9 mouse cellular contexts compared by ENCODE assay signal in genomic region chr6:87532953-87533710, GRCm38 (mm10). TPM values are rescaled to one million over a fixed set of nuclear protein-coding genes. Genes with fewer than 3 reads are reported as not detected.
DNase-seq lines count a peak whose midpoint lies in the region; ATAC-seq and TF ChIP-seq lines count a peak whose summit lies in the region.
"Had no signal": no experiment of that assay in that cellular context is flagged by ENCODE, and none has a peak within 500 bp of the region (broad histone marks: within the 10 kb centered on the region; RNA-seq: fewer than 3 reads in every experiment).

Gene Arhgap25, minus strand, starts transcription at chr6:87533259.

- no peaks in the 10 kb centered on the region for H3K9me3 ChIP-seq in intestine, embryonic 16.5 days (ENCODE audit: control insufficient read depth, low read length)
- H3K9me3 ChIP-seq in intestine, postnatal 0 days (ENCODE audit: control insufficient read depth), result no peaks in the 10 kb centered on the region
- H3K9me3 ChIP-seq in liver, embryonic 15.5 days (replicated peaks), result no peaks in the 10 kb centered on the region
- no peaks in the 10 kb centered on the region for H3K9me3 ChIP-seq in midbrain, postnatal 0 days (ENCODE audit: low read length)
- no peaks in the 10 kb centered on the region for H3K9me3 ChIP-seq in hindbrain, embryonic 11.5 days (ENCODE audit: control insufficient read depth, low read length)

- H3K9ac ChIP-seq in intestine, embryonic 16.5 days (ENCODE audit: low read depth, low read length), result 0 out of 2 replicates have a peak within 1 kb of the TSS, but pooled peaks have one; percentile 29
- H3K9ac ChIP-seq in intestine, postnatal 0 days (ENCODE audit: low read depth, low read length), result no peak within 1 kb of the TSS
- no peak within 1 kb of the TSS for H3K9ac ChIP-seq in liver, embryonic 15.5 days
- no peak within 1 kb of the TSS for H3K9ac ChIP-seq in midbrain, postnatal 0 days (replicated peaks; ENCODE audit: low read length, poor library complexity, severe bottlenecking)
- H3K9ac ChIP-seq in hindbrain, embryonic 11.5 days (ENCODE audit: low read depth, low read length), result no peak within 1 kb of the TSS

- peak; percentile 27 for TF ChIP-seq POLR2A in spleen, adult 2 months (IDR thresholded peaks at IDR 0.05; ENCODE audit: low read depth, low read length)

- 53% methylated on average over 14 of the region's 14 CpGs for WGBS in intestine, embryonic 16.5 days
- WGBS in intestine, postnatal 0 days, result 63% methylated on average over 14 of the region's 14 CpGs
- WGBS in liver, embryonic 15.5 days (ENCODE audit: insufficient replicate concordance), result 21% methylated on average over 14 of the region's 14 CpGs
- 6% methylated on average over 14 of the region's 14 CpGs for WGBS in spleen, adult 2 months
- WGBS in midbrain, postnatal 0 days, result 62% methylated on average over 14 of the region's 14 CpGs
- 64% methylated on average over 14 of the region's 14 CpGs for WGBS in hindbrain, embryonic 11.5 days

- no peaks in the 10 kb centered on the region for H3K36me3 ChIP-seq in intestine, embryonic 16.5 days (ENCODE audit: control insufficient read depth, insufficient read depth, low read length)
- H3K36me3 ChIP-seq in intestine, postnatal 0 days (ENCODE audit: control insufficient read depth, insufficient read depth), result no peaks in the 10 kb centered on the region
- H3K36me3 ChIP-seq in liver, embryonic 15.5 days (replicated peaks), result no peaks in the 10 kb centered on the region
- peaks cover 6% of the 10 kb centered on the region; the same call in 1 of the 2 replicates for H3K36me3 ChIP-seq in spleen, adult 2 months (ENCODE audit: control insufficient read depth, insufficient read depth, low read length)
- no peaks in the 10 kb centered on the region for H3K36me3 ChIP-seq in midbrain, postnatal 0 days (ENCODE audit: insufficient read depth, low read length)
- no peaks in the 10 kb centered on the region for H3K36me3 ChIP-seq in hindbrain, embryonic 11.5 days (ENCODE audit: control insufficient read depth, insufficient read depth, low read length)

- no peaks in the 10 kb centered on the region for H3K27me3 ChIP-seq in intestine, embryonic 16.5 days (replicated peaks; ENCODE audit: control insufficient read depth, insufficient read depth, low read length)
- H3K27me3 ChIP-seq in intestine, postnatal 0 days (replicated peaks; ENCODE audit: control insufficient read depth, insufficient read depth, low read length), result no peaks in the 10 kb centered on the region
- H3K27me3 ChIP-seq in liver, embryonic 15.5 days, result peaks cover 31% of the 10 kb centered on the region
- no peaks in the 10 kb centered on the region for H3K27me3 ChIP-seq in spleen, adult 2 months (ENCODE audit: control insufficient read depth, insufficient read depth, low read length)
- no peaks in the 10 kb centered on the region for H3K27me3 ChIP-seq in midbrain, postnatal 0 days (ENCODE audit: insufficient read depth, low read length)
- no peaks in the 10 kb centered on the region for H3K27me3 ChIP-seq in hindbrain, embryonic 11.5 days (ENCODE audit: control insufficient read depth, insufficient read depth, low read length)

- no peak within 1 kb of the TSS for H3K4me3 ChIP-seq in intestine, embryonic 16.5 days (ENCODE audit: low read length)
- H3K4me3 ChIP-seq in intestine, postnatal 0 days (ENCODE audit: low read depth, low read length), result no peak within 1 kb of the TSS
- peak within 1 kb of the TSS; percentile 41 for H3K4me3 ChIP-seq in brown adipose tissue, adult 24 weeks (ENCODE audit: insufficient read depth, low read depth, low read length)
- peak within 1 kb of the TSS; percentile 30 for H3K4me3 ChIP-seq in liver, embryonic 15.5 days (replicated peaks)
- H3K4me3 ChIP-seq in spleen, adult 2 months (ENCODE audit: extremely low read depth, insufficient read depth, insufficient read length), result peak within 1 kb of the TSS; percentile 58
- no peak within 1 kb of the TSS for H3K4me3 ChIP-seq in midbrain, postnatal 0 days (ENCODE audit: low read depth, low read length)
- H3K4me3 ChIP-seq in hindbrain, embryonic 11.5 days (ENCODE audit: low read depth, low read length), result no peak within 1 kb of the TSS

- H3K27ac ChIP-seq in intestine, embryonic 16.5 days (ENCODE audit: low read length), result peak within 1 kb of the TSS; percentile 19; the same call in 1 of the 2 replicates
- no peak within 1 kb of the TSS; the same call in 1 of the 2 replicates for H3K27ac ChIP-seq in intestine, postnatal 0 days (ENCODE audit: low read depth, low read length)
- H3K27ac ChIP-seq in brown adipose tissue, adult 24 weeks (replicated peaks; ENCODE audit: low read depth, low read length), result peak within 1 kb of the TSS; percentile 60
- peak within 1 kb of the TSS; percentile 62 for H3K27ac ChIP-seq in liver, embryonic 15.5 days (replicated peaks)
- peak within 1 kb of the TSS; percentile 97 for H3K27ac ChIP-seq in spleen, adult 2 months (ENCODE audit: insufficient read depth, low read length)
- no peak within 1 kb of the TSS for H3K27ac ChIP-seq in midbrain, postnatal 0 days (ENCODE audit: low read depth, low read length)
- H3K27ac ChIP-seq in hindbrain, embryonic 11.5 days (ENCODE audit: low read depth, low read length), result no peak within 1 kb of the TSS
- H3K27ac ChIP-seq: kidney, postnatal 0 days had no signal

- ATAC-seq in intestine, embryonic 16.5 days, result no peak
- ATAC-seq in intestine, postnatal 0 days, result no peak; the same call in 1 of the 2 replicates
- ATAC-seq in liver, embryonic 15.5 days (ENCODE audit: insufficient read depth), result no peak
- no peak for ATAC-seq in midbrain, postnatal 0 days (ENCODE audit: low FRiP score)
- no peak for ATAC-seq in hindbrain, embryonic 11.5 days (ENCODE audit: low FRiP score)

- no peaks in the 10 kb centered on the region; the same call in 1 of the 2 replicates for H3K4me1 ChIP-seq in intestine, embryonic 16.5 days (ENCODE audit: control insufficient read depth, insufficient read depth, low read length)
- no peaks in the 10 kb centered on the region for H3K4me1 ChIP-seq in intestine, postnatal 0 days (replicated peaks; ENCODE audit: control insufficient read depth, insufficient read depth, low read length)
- no peaks in the 10 kb centered on the region for H3K4me1 ChIP-seq in brown adipose tissue, adult 24 weeks (ENCODE audit: control insufficient read depth, insufficient read depth, insufficient read length, low read length)
- peaks cover 39% of the 10 kb centered on the region for H3K4me1 ChIP-seq in liver, embryonic 15.5 days (replicated peaks)
- peaks cover 50% of the 10 kb centered on the region for H3K4me1 ChIP-seq in spleen, adult 2 months (ENCODE audit: control insufficient read depth, insufficient read depth, insufficient read length)
- no peaks in the 10 kb centered on the region for H3K4me1 ChIP-seq in midbrain, postnatal 0 days (ENCODE audit: insufficient read depth, low read length)
- H3K4me1 ChIP-seq in hindbrain, embryonic 11.5 days (replicated peaks; ENCODE audit: control insufficient read depth, insufficient read depth, low read length), result no peaks in the 10 kb centered on the region

- DNase-seq in spleen, adult 2 months (ENCODE audit: low read depth in 1 of 2, low spot score in 2 of 2), result peak; percentile 53 to 63
- no peak for DNase-seq in midbrain, postnatal 0 days (ENCODE audit: low spot score)
- DNase-seq in hindbrain, embryonic 11.5 days (ENCODE audit: low spot score), result no peak
- no peak for DNase-seq in adrenal gland, postnatal 14 days

- no peak for TF ChIP-seq CTCF in intestine, postnatal 0 days (IDR thresholded peaks at IDR 0.05; ENCODE audit: low read depth)
- TF ChIP-seq CTCF in spleen, adult 2 months (IDR thresholded peaks at IDR 0.05; ENCODE audit: extremely low read depth, insufficient read depth, insufficient read length, insufficient replicate concordance), result no peak
- TF ChIP-seq CTCF in midbrain, postnatal 0 days (IDR thresholded peaks at IDR 0.05), result no peak

- no peak within 1 kb of the TSS for H3K4me2 ChIP-seq in intestine, embryonic 16.5 days (ENCODE audit: low read depth, low read length)
- H3K4me2 ChIP-seq in intestine, postnatal 0 days (replicated peaks; ENCODE audit: low read depth), result no peak within 1 kb of the TSS
- peak within 1 kb of the TSS; percentile 34 for H3K4me2 ChIP-seq in liver, embryonic 15.5 days
- no peak within 1 kb of the TSS for H3K4me2 ChIP-seq in midbrain, postnatal 0 days (ENCODE audit: low read depth, low read length, poor library complexity, severe bottlenecking)
- no peak within 1 kb of the TSS for H3K4me2 ChIP-seq in hindbrain, embryonic 11.5 days (replicated peaks; ENCODE audit: low read depth, low read length)

RNA-seq across cellular contexts. Expression of gene Arhgap25, which starts in this region (rescaled TPM):
- 3.4 and 4.2 TPM in 2 replicates for polyA plus RNA-seq in intestine, embryonic 16.5 days (2015; fragmentation: Nextera tagmentation; extraction: Ambion mirVana)
- polyA plus RNA-seq in intestine, postnatal 0 days (2015; fragmentation: Nextera tagmentation; extraction: Ambion mirVana), result 1.5 and 2.1 TPM in 2 replicates
- polyA plus RNA-seq in brown adipose tissue, adult 24 weeks (2012; ENCODE audit: insufficient read depth, insufficient read length, missing spikeins), result 1.5 and 2.3 TPM in 2 replicates
- polyA plus RNA-seq in liver, embryonic 15.5 days (2015; fragmentation: Nextera tagmentation; extraction: Ambion mirVana), result 4.0 and 4.9 TPM in 2 replicates
- 17.3 and 18.0 TPM in 2 replicates for polyA plus RNA-seq in spleen, adult 2 months (2012; rRNA removed)
- 0.93 and 1.4 TPM in 2 replicates for total RNA-seq in midbrain, postnatal 0 days (2014; rRNA removed)
- 1.2 and 1.8 TPM in 2 replicates for polyA plus RNA-seq in midbrain, postnatal 0 days (2015; fragmentation: Nextera tagmentation; extraction: Ambion mirVana)
- polyA plus RNA-seq in hindbrain, embryonic 11.5 days (2014; fragmentation: Nextera tagmentation; extraction: Ambion mirVana), result 2.6 and 3.2 TPM in 2 replicates
- total RNA-seq in adrenal gland, postnatal 14 days (2021), result 5.2 and 10.5 TPM in 2 replicates

Comparison
In these comparisons a context has a peak if more than half of its experiments do, and no peak if none do; other contexts are left out.
1. H3K27ac ChIP-seq: peak in intestine, embryonic 16.5 days (single experiment), brown adipose tissue, adult 24 weeks (single experiment), liver, embryonic 15.5 days (single experiment) and spleen, adult 2 months (single experiment); none in intestine, postnatal 0 days (single experiment), midbrain, postnatal 0 days (single experiment) and hindbrain, embryonic 11.5 days (single experiment).
2. H3K4me3 ChIP-seq: peak in brown adipose tissue, adult 24 weeks (single experiment), liver, embryonic 15.5 days (single experiment) and spleen, adult 2 months (single experiment); none in intestine, embryonic 16.5 days (single experiment), intestine, postnatal 0 days (single experiment), midbrain, postnatal 0 days (single experiment) and hindbrain, embryonic 11.5 days (single experiment).
3. DNase-seq: peak in spleen, adult 2 months (2 of 2); none in midbrain, postnatal 0 days (single experiment), hindbrain, embryonic 11.5 days (single experiment) and adrenal gland, postnatal 14 days (single experiment).